Mouse (Mus musculus) lung, adult 2 months (tissue): ENCODE data around the gene Nt5dc2.

Experiments
- CTCF ChIP-seq: fragments of 200-500 bp; IDR thresholded peaks from 2 replicates; pipeline ENCODE4 v1.5.1; 2011; ENCODE audit warnings: mild to moderate bottlenecking, low read length, control low read depth; ENCODE audit not compliant: insufficient read depth
- POLR2A ChIP-seq: fragments of 200-500 bp; IDR thresholded peaks from 2 replicates; pipeline ENCODE4 v1.6.1; 2011; ENCODE audit warnings: low read depth, mild to moderate bottlenecking, control low read depth, low read length, borderline replicate concordance; ENCODE audit errors: extremely low read depth

DNA sequence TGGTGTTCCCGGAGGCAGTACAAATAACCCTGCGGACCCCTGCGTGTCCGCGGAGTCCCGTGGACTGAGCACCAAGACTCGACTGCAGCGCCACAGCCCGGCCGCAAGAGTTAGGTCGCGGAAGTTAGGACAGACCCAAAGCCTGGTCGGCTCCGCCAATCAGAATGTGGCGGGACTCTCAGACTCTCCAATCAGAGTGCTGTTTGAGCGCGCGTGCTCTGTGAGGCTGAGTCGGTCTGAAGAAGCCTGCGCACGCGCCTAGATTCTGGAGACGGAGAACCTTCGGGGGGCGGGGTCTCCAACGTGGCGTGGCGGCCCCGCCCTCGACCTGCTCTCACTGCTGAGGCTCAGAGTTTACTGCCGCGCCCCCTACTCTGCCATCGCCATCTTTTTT is 2.0 kb upstream of the Nt5dc2 start, which contains the start of gene Smim4:
- peak; percentile 39; the same call in 1 of the 2 replicates for TF ChIP-seq CTCF
- peak; percentile 97 for TF ChIP-seq POLR2A
